Mouse (Mus musculus): ENCODE results near the gene Aifm1. TPM values are rescaled to one million over a fixed set of nuclear protein-coding genes. Genes with fewer than 3 reads are reported as not detected.

The Aifm1 gene
- 38.4 and 38.6 TPM in 2 replicates for polyA plus RNA-seq (2015; fragmentation: Nextera tagmentation; extraction: Ambion mirVana)

DNA sequence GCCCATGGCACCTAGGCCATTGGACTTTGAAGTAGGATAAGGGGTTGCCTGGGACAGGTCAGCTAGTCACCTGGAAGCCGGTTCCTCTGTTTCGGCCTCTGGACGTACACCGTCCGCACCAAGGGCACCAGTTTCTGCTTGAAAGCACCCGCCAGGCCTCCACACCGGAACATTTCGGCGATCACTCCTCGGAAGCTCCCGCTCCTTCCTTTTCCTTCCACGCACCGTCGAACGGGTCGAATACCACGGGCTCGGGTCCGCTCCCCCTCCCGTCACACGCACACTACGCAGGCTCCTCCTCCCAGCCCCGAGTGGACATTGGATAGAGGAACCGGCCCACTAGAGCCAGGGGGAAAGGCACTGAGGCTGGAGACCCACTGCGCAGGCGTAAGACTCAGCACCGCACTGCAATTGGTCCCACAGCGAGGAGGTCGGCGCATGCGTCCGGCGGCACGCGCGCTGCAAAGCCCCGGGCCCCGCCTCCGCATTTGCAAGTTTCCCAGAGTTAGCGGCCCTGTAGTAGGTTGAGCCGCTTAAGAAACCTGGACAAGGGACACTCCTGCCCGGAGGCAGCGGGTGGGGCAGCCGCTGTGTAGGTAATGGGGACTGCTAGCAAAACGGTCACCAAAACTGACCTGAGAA lies at the start of gene Aifm1:
TSS of gene Aifm1 (minus strand) at position 398 of the 642 bp plus-strand sequence.

DNA sequence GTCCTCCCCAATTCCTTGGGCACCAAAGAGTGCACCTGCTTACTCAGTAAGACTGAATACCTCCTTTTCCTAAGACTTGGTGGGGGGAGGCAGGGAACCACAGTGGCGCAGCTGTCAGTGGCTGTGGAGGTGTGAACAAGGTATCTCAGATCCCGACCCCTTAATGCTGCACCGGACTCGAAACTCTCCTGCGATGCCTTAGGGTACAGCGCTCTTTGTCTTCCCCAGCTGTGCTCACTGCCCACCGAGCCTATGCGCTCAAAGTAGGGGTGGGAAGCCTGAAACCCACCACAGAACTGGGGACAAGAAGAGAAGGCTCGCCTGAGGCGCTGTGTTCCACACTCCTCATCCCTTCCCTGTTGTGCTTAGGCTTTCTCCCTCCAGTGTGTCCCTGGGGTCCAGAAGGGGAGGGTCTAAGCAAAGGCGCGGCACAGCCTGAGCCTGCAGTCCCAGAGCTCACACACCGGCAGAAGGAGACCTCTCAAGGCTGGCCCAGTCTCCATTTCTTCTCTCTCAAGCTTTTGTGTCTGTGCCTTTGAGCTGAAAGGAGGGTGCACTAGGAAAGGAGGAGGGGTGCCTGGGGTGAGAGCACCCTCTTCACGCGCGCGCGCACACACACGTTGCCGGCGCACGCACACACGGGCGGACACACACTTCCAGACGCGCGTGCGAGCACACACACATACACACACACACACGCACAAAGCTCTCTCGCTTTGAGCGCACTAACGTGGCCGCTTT lies 5.6 kb upstream of the Aifm1 start, which contains the start of gene Rab33a:
TSS of gene Rab33a (plus strand) at position 478 of the 741 bp plus-strand sequence.

DNA sequence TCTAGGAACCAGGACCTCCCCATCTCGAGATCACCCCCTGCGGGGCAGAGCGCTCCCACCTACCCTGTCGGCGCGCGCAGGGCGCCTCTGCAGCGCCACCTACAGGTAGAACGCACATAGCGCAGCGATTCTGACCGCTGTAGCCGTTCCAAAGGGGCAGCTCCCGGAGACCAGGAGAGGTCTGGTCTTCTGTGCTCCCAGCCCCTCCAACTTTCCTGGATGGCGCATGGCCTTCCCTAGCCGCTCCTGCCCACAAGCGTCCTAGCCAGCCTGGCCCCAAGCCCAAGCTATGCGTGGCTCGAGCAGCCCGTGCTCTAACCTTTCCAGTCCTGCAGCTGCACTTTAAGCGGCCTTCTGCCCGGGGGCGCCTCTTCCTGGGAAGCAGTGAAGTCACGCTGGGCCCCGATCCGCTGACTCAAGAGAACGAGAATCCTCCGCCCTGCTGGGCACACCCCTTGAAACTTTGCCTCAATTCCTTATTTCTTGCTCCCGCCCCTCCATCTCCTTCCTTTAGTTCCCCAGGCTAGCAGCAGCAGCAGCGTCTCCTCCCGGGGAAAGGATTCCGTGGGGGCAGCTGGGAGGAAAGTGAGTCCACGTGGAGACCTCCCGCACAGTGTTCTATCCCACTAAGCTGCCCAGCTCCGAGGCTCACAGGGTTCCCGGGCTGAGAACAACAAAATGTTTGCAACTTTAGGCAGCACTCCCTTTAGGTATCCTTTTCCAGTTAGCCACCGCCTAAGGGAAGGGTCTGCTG lies 50.4 kb downstream of the Aifm1 start, which contains the start of gene Elf4:
TSS of gene Elf4 (minus strand) at position 379 of the 754 bp plus-strand sequence.

Other genes starting within 250 kb of the Aifm1 start
- 2.5 and 3.0 TPM in 2 replicates for gene Bcorl1, start 172.2 kb downstream of the Aifm1 start, polyA plus RNA-seq (2015; fragmentation: Nextera tagmentation; extraction: Ambion mirVana)
- 3.5 and 4.4 TPM in 2 replicates for gene Elf4, start 50.4 kb downstream of the Aifm1 start, polyA plus RNA-seq (2015; fragmentation: Nextera tagmentation; extraction: Ambion mirVana)
- 1.2 and 1.5 TPM in 2 replicates for gene Rab33a, start 5.7 kb upstream of the Aifm1 start, polyA plus RNA-seq (2015; fragmentation: Nextera tagmentation; extraction: Ambion mirVana)
- gene Zfp280c, start 80.9 kb upstream of the Aifm1 start, polyA plus RNA-seq (2015; fragmentation: Nextera tagmentation; extraction: Ambion mirVana) = 5.3 and 5.8 TPM in 2 replicates
- 5.8 TPM in 2 replicates for gene Slc25a14, start 109.8 kb upstream of the Aifm1 start, polyA plus RNA-seq (2015; fragmentation: Nextera tagmentation; extraction: Ambion mirVana)
- not detected in 2 replicates for gene Gpr119, start 160.9 kb upstream of the Aifm1 start, polyA plus RNA-seq (2015; fragmentation: Nextera tagmentation; extraction: Ambion mirVana)
- gene Rbmx2, start 181.4 kb upstream of the Aifm1 start, polyA plus RNA-seq (2015; fragmentation: Nextera tagmentation; extraction: Ambion mirVana) = 18.2 and 25.5 TPM in 2 replicates